1 mouse cellular context compared by ENCODE assay signal in genomic region chr8:10992081-10992480, GRCm38 (mm10).
TF ChIP-seq lines count a peak whose summit lies in the region.

No protein-coding gene starts in this region.

TF ChIP-seq in MEL, 35 proteins besides CTCF, POLR2A, EP300 and RAD21 (continued from another document):
- no peak for TF ChIP-seq TAL1 (IDR thresholded peaks at IDR 0.05; ENCODE audit: low read length)
- peak; percentile 35; the same call in 1 of the 2 replicates for TF ChIP-seq ZNF384 (IDR thresholded peaks at IDR 0.05; ENCODE audit: low read depth, low read length)
- no peak for TF ChIP-seq POLR2AphosphoS2 (IDR thresholded peaks at IDR 0.05; ENCODE audit: low read length)
- no peak for TF ChIP-seq TCF12 (IDR thresholded peaks at IDR 0.05; ENCODE audit: low read depth, low read length)
- no peak for TF ChIP-seq BHLHE40 (IDR thresholded peaks at IDR 0.05; ENCODE audit: borderline replicate concordance, low read depth, low read length)
- no peak for TF ChIP-seq SMC3 (IDR thresholded peaks at IDR 0.05; ENCODE audit: low read depth, low read length)
- TF ChIP-seq ZMIZ1 (IDR thresholded peaks at IDR 0.05; ENCODE audit: low read depth, low read length) = no peak
- TF ChIP-seq TBP (IDR thresholded peaks at IDR 0.05; ENCODE audit: low read depth, low read length) = peak; percentile 24; the same call in 1 of the 2 replicates
- TF ChIP-seq MEF2A (IDR thresholded peaks at IDR 0.05; ENCODE audit: extremely low read depth, insufficient replicate concordance, low read depth, low read length, poor library complexity, severe bottlenecking) = no peak
- TF ChIP-seq MAX (IDR thresholded peaks at IDR 0.05; ENCODE audit: low read length) = no peak
- no peak for TF ChIP-seq MAFK (IDR thresholded peaks at IDR 0.05; ENCODE audit: borderline replicate concordance, low read depth, low read length)
- TF ChIP-seq SIN3A (IDR thresholded peaks at IDR 0.05; ENCODE audit: low read length) = peak; percentile 91
- peak; percentile 29; the same call in 1 of the 2 replicates for TF ChIP-seq ELF1 (IDR thresholded peaks at IDR 0.05; ENCODE audit: low read depth, low read length)
- no peak for TF ChIP-seq MAZ (IDR thresholded peaks at IDR 0.05; ENCODE audit: low read depth, low read length)
- TF ChIP-seq NRF1 (IDR thresholded peaks at IDR 0.05; ENCODE audit: insufficient read depth, low read depth, low read length, poor library complexity, severe bottlenecking) = no peak
TF ChIP-seq in MEL: peak in this region for 7.
